Mouse (Mus musculus): ENCODE data around the gene Prph2. TPM values are rescaled to one million over a fixed set of nuclear protein-coding genes. Genes with fewer than 3 reads are reported as not detected.

Gene Prph2
- total RNA-seq (2021), result not detected

DNA sequence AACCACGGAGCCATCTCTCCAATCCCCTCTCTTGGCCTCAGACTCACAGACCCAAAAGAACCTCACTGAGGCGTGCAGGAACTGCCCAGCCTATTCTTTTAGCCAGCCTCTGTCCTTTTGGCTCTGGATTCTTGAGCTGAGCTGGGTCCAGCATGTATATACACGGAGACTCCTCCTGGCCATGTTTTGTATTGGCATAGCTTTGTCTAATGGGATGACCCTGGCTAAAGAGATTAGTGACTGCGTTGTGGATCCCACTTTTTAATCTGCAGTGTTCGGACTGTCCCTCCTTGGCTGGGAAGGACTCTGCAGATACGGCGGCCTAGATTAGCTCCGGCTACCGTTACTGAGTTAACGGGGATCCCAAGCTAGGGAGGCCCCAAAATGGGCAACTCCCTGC lies at the start of gene Prph2:
Prph2 (plus strand) TSS at position 274 of the 400 bp plus-strand sequence.
- no peak for DNase-seq (ENCODE audit: extremely low spot score in 1 of 2, low spot score in 1 of 2)

DNA sequence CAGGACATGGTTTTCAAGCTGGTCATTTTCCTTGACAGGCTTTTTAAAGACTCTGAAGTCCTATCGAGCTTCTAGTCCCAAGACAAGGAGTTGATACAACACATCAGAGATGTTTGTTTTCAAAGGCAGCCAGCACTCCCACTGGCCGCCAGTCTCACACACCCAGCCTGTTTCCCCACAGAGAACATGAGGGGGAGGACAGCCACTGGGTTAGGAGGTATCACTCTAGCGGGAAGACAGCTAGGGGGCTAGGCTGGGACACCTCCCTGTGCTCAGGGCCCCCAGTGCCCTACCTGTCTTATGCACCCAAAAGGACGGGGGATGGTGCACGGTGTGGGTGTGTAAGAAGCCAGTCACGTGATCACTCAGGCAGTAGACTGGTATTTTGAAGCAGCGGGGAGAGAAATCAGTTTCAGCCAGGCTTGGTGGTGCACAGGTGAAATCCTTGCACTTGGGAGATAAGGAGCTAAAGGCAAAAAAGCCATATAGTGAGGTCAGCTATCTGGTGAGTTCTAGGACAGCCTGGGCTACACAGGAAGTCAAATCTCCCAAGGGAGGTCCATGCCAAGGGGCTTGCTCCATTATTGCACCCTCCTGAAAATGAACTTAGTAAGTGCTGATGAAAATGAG lies 45.6 kb upstream of the Prph2 start:
- DNase-seq (ENCODE audit: extremely low spot score in 1 of 2, low spot score in 1 of 2), result no peak

- no peak for DNase-seq (ENCODE audit: extremely low spot score in 1 of 2, low spot score in 1 of 2)
These were observed 43.4 kb upstream of the Prph2 start for GRCm38 (mm10) chr17:46866836-46867235.

DNA sequence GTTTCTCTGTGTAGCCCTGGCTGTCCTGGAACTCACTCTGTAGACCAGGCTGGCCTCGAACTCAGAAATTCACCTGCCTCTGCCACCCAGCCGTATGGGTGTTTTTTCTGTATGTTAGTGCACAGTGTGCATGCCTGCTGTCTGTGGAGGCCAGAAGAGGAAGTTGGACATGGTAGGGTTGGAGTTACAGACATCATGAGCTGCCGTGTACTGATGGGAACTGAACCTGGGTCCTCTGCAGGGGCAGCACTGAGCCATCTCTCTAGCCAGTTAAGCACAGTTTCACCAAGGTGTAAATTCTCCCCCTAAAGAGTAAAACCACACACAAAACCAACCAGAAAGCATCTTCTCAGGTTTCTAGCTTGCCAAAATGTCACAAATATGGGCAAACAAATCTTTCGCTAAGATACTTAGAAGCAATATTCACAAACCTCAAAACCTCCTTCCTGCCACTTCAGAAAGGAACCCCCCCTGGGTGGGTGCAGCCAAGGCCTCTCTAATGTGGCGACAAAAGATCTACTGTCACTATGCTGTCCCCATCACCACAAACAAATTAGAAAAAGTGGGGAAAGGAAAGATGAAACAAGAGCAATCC lies 40.0 kb upstream of the Prph2 start:
- no peak for DNase-seq (ENCODE audit: extremely low spot score in 1 of 2, low spot score in 1 of 2)

DNA sequence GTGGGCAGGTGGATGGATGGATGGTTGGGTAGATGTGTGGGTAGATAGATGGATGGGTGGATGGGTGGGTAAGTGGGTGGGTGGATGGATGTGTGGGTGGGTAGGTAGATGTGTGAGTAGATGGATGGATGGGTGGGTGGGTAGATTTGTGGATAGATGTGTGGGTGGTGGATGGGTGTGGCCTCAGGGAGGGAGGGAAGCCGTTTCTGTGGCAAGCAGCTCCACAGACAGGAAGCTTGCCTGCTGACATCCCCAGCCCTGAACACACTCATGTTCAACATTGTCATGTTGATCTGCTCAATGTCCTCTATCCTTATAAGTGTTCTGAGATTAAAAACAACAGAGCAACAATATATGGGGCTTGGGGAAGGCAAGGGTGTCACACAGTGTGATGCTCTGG lies 39.3 kb upstream of the Prph2 start:
- DNase-seq (ENCODE audit: extremely low spot score in 1 of 2, low spot score in 1 of 2), result no peak

- DNase-seq (ENCODE audit: extremely low spot score in 1 of 2, low spot score in 1 of 2), result no peak
These were observed 37.5 kb upstream of the Prph2 start for GRCm38 (mm10) chr17:46872806-46873205.

- DNase-seq (ENCODE audit: extremely low spot score in 1 of 2, low spot score in 1 of 2), result no peak
These were observed 36.1 kb upstream of the Prph2 start for GRCm38 (mm10) chr17:46874133-46874532.

DNA sequence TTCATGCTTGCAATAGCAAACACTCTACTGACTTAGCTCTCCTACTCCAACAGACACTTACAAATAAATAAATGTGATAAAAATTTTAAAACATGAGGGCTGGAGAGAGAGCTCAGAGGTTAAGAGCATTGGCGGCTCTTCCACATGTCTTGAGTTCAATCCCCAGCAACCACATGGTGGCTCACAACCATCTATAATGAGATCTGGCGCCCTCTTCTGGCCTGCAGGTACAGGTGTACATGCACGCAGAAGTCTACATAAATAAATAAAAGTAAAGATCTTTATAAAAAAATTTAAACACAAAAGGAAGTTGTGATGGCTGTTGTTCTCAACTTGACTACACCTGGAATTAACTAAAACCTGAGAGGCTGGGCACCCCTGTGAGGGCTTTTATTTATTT lies 34.6 kb upstream of the Prph2 start:
- no peak for DNase-seq (ENCODE audit: extremely low spot score in 1 of 2, low spot score in 1 of 2)

DNA sequence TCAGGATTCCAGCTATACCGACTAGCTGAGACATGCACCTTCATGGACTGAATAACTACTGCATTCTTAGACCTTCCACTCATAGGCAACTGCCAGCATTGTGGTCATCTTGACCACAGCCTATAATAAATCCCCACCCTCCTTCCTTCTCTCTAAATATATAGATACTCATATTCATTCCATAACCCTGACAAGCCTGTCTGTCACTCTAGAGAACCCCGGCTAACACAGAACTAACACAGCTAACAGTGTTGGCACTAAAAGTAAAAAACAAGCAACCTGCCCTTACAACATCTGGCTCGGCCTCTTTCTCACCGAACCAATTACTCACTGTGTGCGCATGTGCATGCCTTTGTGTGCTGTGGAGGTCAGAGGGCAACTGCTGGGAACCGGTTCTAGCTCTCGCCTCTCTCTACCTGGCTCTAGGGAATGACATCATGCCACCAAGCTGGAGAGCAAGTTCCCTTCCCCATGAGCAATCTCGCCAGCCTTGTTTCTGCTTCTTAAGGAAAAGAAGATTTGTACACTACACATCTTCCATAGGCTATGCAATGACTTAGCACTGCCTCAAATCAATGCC lies 33.8 kb upstream of the Prph2 start:
- DNase-seq (ENCODE audit: extremely low spot score in 1 of 2, low spot score in 1 of 2), result no peak

DNA sequence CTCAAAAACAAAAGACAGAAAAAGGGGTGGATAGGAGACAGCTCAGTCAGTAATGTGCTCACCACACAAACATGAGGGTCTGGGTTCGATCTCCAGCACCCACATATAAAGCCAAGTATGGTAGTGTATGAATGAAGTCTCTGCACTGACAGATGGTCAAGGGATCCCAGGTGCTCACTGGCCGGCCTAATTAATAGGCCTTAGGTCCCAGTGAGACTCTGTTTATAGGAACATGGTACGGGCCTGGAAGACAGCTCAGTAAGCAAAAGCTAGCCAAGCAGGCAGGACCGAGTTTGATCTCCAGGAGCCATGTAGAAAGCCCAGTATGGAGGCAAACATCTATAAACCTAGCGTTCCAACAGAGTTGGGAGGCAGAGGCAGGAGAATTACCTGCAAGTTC lies 33.2 kb upstream of the Prph2 start:
- no peak for DNase-seq (ENCODE audit: extremely low spot score in 1 of 2, low spot score in 1 of 2)

DNA sequence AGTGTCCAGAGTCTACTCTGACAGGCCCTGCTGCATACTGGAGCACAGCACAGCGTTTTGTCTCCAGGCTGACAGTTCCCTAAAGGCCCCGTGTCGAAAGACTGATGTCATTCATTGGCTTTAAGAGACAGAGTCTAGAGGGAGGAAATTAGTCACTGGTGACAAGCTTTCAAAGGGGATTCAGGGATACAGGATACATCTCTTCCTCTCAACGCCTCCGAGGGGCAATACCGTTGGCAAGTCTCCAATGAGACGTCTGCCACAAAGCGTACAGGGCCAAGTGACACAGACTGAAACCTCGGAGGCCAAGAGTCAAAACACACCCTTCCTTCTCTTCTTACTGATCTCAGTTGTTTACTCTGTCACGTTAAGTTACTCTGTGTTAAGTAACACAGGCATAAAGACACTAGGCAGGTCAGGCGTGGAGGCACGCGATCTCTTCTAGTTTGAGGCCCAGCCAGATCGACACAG lies 30.4 kb upstream of the Prph2 start:
- no peak for DNase-seq (ENCODE audit: extremely low spot score in 1 of 2, low spot score in 1 of 2)

- no peak for DNase-seq (ENCODE audit: extremely low spot score in 1 of 2, low spot score in 1 of 2)
These were observed 29.9 kb upstream of the Prph2 start for GRCm38 (mm10) chr17:46880322-46880721.

DNA sequence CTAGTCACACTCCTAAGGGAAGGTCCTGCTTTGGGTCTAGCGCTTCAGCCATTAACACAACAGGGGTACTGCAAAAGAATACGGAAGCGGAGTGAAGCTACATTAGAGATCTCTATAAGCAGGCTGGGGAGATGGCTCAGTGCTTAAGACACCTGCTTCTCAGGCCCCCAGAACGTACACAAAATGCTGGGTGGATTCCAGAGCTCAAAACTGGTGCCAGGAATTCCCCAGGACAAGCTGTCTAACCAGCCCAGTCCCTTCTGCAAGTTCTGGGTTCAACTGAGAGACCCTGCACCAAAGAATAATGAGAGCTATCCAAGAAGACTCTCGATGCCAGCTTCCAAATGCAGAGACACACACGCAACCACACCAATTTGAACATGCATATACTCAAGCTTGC lies 28.5 kb upstream of the Prph2 start:
- DNase-seq (ENCODE audit: extremely low spot score in 1 of 2, low spot score in 1 of 2), result no peak

GRCm38 (mm10) chr17:46883107-46883506 lies 27.2 kb upstream of the Prph2 start:
- no peak for DNase-seq (ENCODE audit: extremely low spot score in 1 of 2, low spot score in 1 of 2)

DNA sequence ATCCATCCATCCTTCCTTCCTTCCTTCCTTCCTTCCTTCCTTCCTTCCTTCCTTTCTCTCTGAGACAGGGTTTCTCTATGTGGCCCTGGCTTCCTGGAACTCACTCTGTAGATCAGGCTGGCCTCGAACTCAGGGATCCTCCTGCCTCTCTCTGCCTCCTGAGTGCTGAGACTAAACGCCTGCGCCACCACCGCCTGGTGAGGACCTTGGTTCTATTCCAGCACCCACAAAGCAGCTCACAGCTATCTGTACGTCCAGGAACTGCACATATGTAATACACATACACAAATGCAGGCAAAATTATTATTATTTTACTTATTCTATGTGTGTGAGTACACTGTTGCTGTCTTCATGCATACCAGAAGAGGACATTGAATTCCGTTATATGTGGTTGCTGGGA lies 25.5 kb upstream of the Prph2 start:
- no peak for DNase-seq (ENCODE audit: extremely low spot score in 1 of 2, low spot score in 1 of 2)

GRCm38 (mm10) chr17:46885218-46885909 lies 24.9 kb upstream of the Prph2 start:
- DNase-seq (ENCODE audit: extremely low spot score in 1 of 2, low spot score in 1 of 2), result no peak

DNA sequence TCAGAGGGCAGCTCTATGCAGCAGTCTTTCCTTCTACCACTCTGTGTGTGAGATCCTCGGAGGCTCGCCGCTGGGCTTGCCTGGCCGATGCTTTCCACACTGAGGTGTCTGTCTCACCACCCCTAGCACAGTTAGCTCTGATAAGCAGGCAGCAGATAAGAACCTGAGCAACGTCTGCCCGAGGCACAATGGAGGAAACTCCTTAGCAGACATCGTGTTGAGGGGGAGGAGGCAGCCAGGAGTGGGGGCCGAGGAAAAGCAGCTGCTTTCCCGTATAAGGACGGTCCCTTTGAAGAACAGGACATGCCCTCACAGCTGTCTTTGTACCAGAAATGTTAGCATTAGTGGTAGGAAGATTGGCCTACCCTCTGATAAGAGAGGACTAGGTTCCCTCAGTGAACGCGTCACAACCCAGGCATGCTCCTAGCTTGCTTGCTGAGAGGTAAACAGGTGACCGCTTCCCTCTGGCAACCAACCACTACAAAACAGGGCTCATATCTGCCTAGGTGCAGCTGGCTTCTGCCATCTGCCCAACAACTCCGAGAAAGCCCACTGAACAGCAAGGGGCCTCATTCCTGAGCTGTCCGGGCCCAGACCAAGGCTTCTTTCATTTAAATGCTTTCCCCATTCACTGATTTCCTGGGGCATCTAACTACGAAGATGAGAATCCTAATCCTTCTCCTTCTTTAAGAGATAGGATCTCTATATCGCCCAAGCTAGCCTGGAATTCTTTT lies 24.2 kb upstream of the Prph2 start:
- DNase-seq (ENCODE audit: extremely low spot score in 1 of 2, low spot score in 1 of 2), result no peak

GRCm38 (mm10) chr17:46888511-46889212 lies 21.6 kb upstream of the Prph2 start:
- no peak for DNase-seq (ENCODE audit: extremely low spot score in 1 of 2, low spot score in 1 of 2)

GRCm38 (mm10) chr17:46889450-46890084 lies 20.7 kb upstream of the Prph2 start:
- peak; percentile 54 to 65 for DNase-seq (ENCODE audit: extremely low spot score in 1 of 2, low spot score in 1 of 2)

Data from layer of hippocampus, postnatal 25 days (tissue).